Mouse (Mus musculus): ENCODE measurements around the gene Cpeb4. TPM values are rescaled to one million over a fixed set of nuclear protein-coding genes. Genes with fewer than 3 reads are reported as not detected.

Gene Cpeb4
- polyA plus RNA-seq, 1 experiment from 2014 or later, result 5.4 TPM

DNA sequence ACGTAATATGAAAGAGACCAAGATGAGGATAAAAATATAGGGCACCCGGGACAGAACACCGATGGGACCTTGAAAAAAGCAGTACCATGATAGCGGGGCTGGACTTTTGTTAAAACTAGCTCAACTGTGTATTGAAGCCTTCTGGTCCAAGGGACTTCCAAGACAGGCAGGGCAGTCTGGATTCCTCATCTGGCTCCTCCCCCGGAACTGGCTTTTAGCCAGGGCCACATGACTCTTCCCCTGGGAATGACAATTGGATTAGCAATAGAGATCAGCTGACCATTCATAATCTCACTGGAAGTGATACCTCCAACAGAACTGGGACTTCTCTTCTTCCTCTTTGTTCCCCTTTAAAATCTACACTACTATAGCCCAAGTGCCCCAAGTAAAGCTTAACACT lies 21.0 kb upstream of the Cpeb4 start:
- Histone ChIP-seq H3K9me3 (no peaks in the 10 kb centered on the region), H3K36me3 (no peaks in the 10 kb centered on the region), H3K4me1 (peaks cover 4% of the 10 kb centered on the region; the same call in 1 of the 2 replicates), H3K4me3 (no peak overlapping the region), H3K27me3 (ENCODE audit: insufficient read depth, poor library complexity, severe bottlenecking) (no peaks in the 10 kb centered on the region), H3K27ac (no peak overlapping the region)
- DNase-seq (ENCODE audit: low spot score), result peak; percentile 51
- WGBS, result 81% methylated on average over 5 of the region's 5 CpGs

DNA sequence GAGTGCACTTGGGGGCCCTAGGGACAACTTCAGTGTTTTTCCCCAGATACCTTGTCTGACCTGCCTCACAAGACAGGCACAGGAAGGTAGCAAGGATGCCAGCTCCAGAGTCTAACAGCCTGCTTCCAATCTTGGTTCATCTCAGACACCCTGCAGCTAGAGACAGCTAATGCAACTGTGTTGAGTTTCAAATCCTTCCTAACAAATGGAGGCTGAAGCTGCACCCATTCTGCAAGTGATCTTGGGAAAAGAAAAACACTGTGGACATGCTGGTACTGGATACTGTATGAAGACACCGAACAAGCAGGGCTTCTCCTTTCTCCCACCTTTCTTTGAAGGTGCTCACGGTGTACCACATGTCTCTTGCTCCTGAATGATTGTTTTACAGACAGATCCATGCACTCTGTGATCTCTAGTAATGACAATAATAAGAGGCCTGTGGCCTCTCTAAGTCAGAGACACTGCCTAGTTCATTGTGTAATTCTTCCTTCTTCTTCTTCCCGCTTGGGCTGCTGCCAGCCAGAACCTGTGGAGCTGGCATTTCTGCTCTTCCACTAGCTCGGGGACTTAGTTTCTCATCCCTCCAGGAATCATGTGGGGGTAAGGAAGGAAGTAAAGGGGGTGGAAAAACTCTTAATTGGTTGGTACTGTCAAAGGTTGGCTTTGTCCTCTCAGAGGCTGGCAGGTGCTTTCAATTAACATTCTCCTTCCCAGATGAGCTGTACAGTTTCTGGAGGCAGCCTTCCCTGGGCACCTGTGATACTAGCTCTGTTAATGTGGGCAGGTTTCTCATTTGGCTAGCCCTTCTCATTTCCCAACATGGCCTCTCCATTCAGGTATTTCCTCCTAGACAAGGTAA lies 20.1 kb upstream of the Cpeb4 start:
- Histone ChIP-seq H3K9me3 (no peaks in the 10 kb centered on the region), H3K27me3 (ENCODE audit: insufficient read depth, poor library complexity, severe bottlenecking) (no peaks in the 10 kb centered on the region), H3K4me1 (peaks cover 4% of the 10 kb centered on the region; the same call in 1 of the 2 replicates), H3K36me3 (no peaks in the 10 kb centered on the region), H3K4me3 (no peak overlapping the region), H3K27ac (no peak overlapping the region)
- WGBS, result 82% methylated on average over 4 of the region's 4 CpGs
- peak; percentile 51 for DNase-seq (ENCODE audit: low spot score)

DNA sequence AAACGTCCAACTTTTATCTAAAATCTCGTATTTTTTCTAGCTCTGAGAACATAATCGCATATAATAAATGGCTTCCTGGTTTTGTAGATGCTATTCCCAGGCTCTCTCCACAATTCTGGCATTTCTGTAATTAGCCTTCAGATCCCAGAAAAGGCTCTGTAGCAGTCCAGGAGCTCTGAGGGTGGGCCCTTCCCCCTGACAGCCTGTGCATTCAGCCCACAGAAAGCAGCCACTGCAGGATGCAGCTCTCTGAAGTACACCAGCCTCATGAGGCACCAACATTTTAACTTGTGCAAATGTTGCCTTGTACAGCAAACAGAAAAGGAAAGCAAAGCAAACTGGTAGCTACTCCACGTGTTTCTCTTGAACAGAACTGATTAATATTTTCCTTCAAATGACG lies 17.1 kb upstream of the Cpeb4 start:
- 76% methylated on average over 5 of the region's 5 CpGs for WGBS
- H3K36me3 ChIP-seq, result no peaks in the 10 kb centered on the region
- H3K4me3 ChIP-seq, result no peak overlapping the region
- DNase-seq (ENCODE audit: low spot score), result no peak
- no peak overlapping the region for H3K27ac ChIP-seq
- H3K9me3 ChIP-seq, result no peaks in the 10 kb centered on the region
- peaks cover 4% of the 10 kb centered on the region; the same call in 1 of the 2 replicates for H3K4me1 ChIP-seq
- no peaks in the 10 kb centered on the region for H3K27me3 ChIP-seq (ENCODE audit: insufficient read depth, poor library complexity, severe bottlenecking)

DNA sequence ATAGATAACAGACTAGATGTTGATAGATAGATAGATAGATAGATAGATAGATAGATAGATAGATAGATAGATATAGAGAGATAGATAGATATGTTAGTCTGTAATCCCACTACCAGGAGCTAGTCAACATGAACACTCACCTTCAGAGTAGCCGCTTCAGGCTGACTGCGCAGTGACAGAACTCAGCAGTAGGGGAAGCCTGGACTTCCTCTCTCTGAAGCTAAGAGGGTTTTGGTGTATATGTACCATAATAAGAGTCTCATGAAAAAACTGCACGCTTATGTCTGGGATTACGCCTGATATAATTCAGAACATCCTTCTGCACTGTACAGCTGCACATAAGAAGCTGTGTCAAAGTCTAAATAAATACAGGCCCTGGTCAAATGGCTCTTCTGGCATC lies 14.5 kb upstream of the Cpeb4 start:
- DNase-seq (ENCODE audit: low spot score), result no peak
- no peak overlapping the region for H3K4me3 ChIP-seq
- H3K9me3 ChIP-seq, result no peaks in the 10 kb centered on the region
- H3K4me1 ChIP-seq, result no peaks in the 10 kb centered on the region
- no peaks in the 10 kb centered on the region for H3K36me3 ChIP-seq
- no peak overlapping the region for H3K27ac ChIP-seq
- WGBS, result 91% methylated on average over 4 of the region's 4 CpGs
- H3K27me3 ChIP-seq (ENCODE audit: insufficient read depth, poor library complexity, severe bottlenecking), result no peaks in the 10 kb centered on the region

DNA sequence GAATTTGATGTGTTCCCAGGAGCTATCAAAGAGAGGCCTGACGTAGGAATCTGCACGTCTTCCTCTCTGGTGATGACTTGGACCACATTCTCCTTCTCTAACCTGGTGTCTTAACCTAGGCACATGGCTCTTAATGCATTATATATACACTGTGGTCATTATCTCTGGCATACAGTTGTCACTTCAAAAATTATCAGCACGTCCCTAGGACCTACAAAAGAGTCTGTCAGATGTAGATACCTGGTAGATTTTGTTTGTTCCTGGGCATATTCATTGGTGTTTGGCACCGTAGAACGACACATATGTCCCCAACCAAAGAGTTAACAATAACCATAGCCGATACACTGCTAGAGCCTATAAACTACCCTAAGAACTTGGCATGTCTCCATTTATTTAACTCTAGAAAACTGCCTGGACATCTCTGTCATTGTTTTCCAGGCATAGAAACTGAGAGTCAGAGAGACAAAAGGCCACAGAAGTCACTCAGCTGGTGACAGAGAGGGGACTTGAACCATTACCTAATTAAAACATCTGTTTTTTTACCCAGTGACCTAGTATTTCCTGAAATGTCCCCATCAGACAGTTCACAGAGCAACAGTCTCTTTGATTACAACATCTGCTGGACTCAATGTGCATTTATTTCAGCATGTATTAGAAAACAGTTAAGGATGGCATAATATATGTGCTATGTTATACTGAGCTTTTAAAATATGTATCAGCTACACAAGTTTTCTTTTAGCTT lies 10.7 kb upstream of the Cpeb4 start:
- no peak for DNase-seq (ENCODE audit: low spot score)
- peak overlapping the region; percentile 31; the same call in 1 of the 2 replicates for H3K27ac ChIP-seq
- H3K9me3 ChIP-seq, result no peaks in the 10 kb centered on the region
- H3K4me1 ChIP-seq, result no peaks in the 10 kb centered on the region
- H3K4me3 ChIP-seq, result no peak overlapping the region
- WGBS, result 75% methylated on average over 6 of the region's 6 CpGs
- H3K36me3 ChIP-seq, result no peaks in the 10 kb centered on the region
- H3K27me3 ChIP-seq (ENCODE audit: insufficient read depth, poor library complexity, severe bottlenecking), result no peaks in the 10 kb centered on the region

DNA sequence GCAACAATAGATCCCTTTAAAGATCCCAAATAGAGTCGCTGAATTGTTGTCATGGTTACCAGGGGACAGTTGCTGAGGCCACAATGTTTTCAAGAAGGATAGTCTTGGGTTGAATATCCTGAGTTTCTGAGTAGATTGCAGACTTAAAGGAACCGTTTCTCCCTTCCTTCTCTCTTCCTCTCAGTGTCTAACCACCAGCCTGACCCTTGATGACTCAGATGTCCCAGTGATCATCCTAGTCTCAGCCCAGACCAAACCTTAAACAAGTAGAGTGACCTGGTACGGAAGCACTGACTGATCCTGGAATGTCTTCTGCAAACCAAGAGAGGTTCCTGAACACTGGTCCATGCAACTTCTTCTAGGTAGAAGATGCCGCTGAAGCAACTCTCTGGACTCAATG lies 4.0 kb upstream of the Cpeb4 start:
- DNase-seq (ENCODE audit: low spot score), result no peak
- no peaks in the 10 kb centered on the region for H3K36me3 ChIP-seq
- no peaks in the 10 kb centered on the region for H3K27me3 ChIP-seq (ENCODE audit: insufficient read depth, poor library complexity, severe bottlenecking)
- H3K4me1 ChIP-seq, result peaks cover 9% of the 10 kb centered on the region
- no peak overlapping the region for H3K4me3 ChIP-seq
- no peaks in the 10 kb centered on the region for H3K9me3 ChIP-seq
- 68% methylated on average over 4 of the region's 4 CpGs for WGBS
- H3K27ac ChIP-seq, result no peak overlapping the region

DNA sequence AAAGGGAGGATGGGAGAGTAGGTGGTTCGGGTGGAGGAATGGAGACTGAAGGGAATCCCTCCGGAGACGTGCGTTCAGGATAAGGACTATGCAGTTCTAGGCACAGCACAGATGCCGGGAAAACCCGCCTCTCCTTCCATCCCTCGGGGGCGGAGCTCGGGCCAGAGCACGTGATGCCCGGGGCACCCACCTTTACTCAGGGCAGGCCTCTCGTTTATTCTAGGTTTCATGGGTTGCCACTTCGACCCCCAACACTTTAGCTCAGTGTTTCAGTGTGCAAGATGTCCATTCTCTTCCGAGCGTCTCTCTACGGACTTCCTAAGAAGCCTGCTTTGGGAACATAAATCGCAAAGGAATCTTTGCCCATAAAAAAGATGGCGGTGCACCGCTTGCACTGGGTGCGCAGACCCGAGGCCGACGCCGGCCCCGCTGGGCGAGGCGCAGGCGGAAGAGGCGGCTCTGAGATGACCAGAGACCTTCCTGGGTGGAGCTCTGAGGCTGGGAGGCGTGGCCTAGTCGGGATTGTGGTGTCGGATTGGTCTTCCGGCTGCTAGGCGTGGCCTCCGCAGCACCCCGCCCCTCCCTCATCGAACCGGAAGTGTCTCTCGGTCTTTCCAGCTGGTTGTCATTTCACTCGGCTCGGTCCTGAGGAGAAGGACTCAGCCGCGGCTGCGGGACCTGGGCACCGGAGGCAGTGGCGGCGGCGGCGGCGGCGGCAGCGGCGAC lies 1.6 kb upstream of the Cpeb4 start:
- Histone ChIP-seq H3K4me1 (peaks cover 9% of the 10 kb centered on the region), H3K27me3 (ENCODE audit: insufficient read depth, poor library complexity, severe bottlenecking) (no peaks in the 10 kb centered on the region), H3K27ac (peak overlapping the region; percentile 97), H3K36me3 (no peaks in the 10 kb centered on the region), H3K9me3 (no peaks in the 10 kb centered on the region), H3K4me3 (peak overlapping the region; percentile 93)
- peak; percentile 99 for DNase-seq (ENCODE audit: low spot score)
- under 1% methylated on average over 53 of the region's 53 CpGs for WGBS

DNA sequence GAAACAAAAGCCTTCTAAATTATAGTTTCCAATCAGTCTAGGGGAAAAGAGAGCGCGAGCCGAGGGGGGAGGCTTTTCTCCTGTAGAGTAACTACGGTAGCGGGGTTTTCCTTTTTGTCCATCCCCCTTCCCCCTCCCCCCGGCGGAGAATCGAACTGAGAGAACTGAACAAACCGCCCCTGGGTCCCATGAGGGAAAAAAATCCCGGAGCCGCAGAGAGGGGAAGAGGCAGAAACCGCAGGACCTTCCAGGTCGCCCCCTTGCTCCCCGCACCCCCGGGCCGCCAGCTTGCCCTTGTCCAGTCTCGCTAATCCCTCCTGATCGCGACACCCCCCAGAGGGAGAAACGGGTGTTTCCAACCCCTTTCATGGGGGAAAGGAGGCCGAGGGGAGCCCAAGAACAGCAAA lies 873 bp upstream of the Cpeb4 start:
- Histone ChIP-seq H3K4me1 (peaks cover 9% of the 10 kb centered on the region), H3K27ac (peak overlapping the region; percentile 97), H3K9me3 (no peaks in the 10 kb centered on the region), H3K36me3 (no peaks in the 10 kb centered on the region), H3K27me3 (ENCODE audit: insufficient read depth, poor library complexity, severe bottlenecking) (no peaks in the 10 kb centered on the region), H3K4me3 (peak overlapping the region; percentile 93)
- peak; percentile 81 for DNase-seq (ENCODE audit: low spot score)
- WGBS, result under 1% methylated on average over 18 of the region's 21 CpGs

DNA sequence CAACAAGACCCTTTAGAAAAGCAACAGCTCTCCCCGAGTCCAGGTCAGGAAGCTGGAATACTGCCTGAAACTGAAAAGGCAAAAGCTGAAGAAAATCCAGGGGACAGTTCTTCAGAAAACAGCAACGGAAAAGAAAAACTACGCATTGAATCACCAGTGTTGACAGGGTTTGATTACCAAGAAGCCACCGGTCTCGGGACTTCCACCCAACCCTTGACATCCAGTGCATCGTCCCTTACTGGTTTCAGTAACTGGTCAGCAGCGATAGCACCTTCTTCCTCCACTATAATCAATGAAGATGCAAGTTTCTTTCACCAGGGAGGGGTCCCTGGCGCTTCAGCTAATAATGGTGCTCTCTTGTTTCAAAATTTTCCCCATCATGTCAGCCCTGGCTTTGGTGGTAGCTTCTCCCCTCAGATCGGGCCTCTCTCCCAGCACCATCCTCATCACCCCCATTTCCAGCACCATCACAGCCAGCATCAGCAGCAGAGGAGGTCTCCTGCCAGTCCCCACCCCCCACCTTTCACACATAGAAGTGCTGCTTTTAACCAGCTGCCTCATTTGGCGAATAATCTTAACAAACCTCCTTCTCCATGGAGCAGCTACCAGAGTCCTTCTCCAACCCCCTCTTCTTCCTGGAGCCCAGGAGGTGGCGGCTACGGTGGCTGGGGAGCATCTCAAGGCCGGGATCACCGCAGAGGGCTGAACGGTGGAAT lies 693 bp downstream of the Cpeb4 start:
- 28% methylated on average over 15 of the region's 15 CpGs for WGBS
- Histone ChIP-seq H3K36me3 (peaks cover 2% of the 10 kb centered on the region; the same call in 1 of the 2 replicates), H3K9me3 (no peaks in the 10 kb centered on the region), H3K4me1 (peaks cover 9% of the 10 kb centered on the region), H3K4me3 (peak overlapping the region; percentile 93), H3K27ac (peak overlapping the region; percentile 85), H3K27me3 (ENCODE audit: insufficient read depth, poor library complexity, severe bottlenecking) (no peaks in the 10 kb centered on the region)
- DNase-seq (ENCODE audit: low spot score), result no peak

DNA sequence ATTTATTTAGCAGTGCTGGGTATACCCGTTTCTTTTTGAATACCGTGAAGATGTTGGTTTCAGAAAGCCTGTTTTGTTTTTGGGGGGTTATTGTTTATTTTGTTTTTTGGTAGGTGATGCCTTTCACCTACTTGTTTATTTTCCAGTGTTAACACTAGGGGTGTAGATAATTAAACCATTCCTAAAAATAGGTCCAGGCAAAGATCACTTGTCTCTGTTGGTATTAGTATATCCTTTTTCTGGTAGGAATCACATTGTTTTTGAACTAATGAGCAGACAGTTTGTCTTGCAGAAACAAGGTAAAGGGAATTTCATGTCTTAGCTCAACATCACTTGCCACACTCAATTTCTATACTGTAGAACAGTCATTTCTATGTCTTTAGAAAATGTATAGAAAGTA lies 2.1 kb downstream of the Cpeb4 start:
- no peaks in the 10 kb centered on the region for H3K27me3 ChIP-seq (ENCODE audit: insufficient read depth, poor library complexity, severe bottlenecking)
- H3K4me1 ChIP-seq, result peaks cover 9% of the 10 kb centered on the region
- peaks cover 6% of the 10 kb centered on the region; the same call in 1 of the 2 replicates for H3K36me3 ChIP-seq
- peak overlapping the region; percentile 85; the same call in 1 of the 2 replicates for H3K27ac ChIP-seq
- peak overlapping the region; percentile 93 for H3K4me3 ChIP-seq
- no peak for DNase-seq (ENCODE audit: low spot score)
- no peaks in the 10 kb centered on the region for H3K9me3 ChIP-seq
- 61% methylated on average over 2 of the region's 2 CpGs for WGBS

DNA sequence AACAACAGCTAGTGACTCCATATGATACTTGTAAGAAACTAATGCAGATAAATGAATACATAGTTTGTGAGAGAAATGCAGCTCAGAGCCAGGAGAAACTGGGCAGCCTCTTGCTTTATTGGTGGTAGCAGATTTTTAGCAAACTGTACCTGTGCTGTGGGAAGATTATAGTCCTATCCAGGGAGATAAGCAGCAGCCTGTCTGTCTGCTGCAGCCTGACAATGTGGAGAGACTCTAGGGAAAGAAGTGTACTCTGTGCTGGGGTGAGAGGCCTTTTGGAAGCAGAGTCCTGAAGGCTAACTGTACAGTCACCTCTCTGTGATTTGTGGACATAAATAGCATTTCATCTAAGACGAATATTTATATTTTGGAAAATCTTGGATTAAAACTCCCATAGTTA lies 11.7 kb downstream of the Cpeb4 start:
- no peaks in the 10 kb centered on the region for H3K27me3 ChIP-seq (ENCODE audit: insufficient read depth, poor library complexity, severe bottlenecking)
- no peak overlapping the region for H3K4me3 ChIP-seq
- H3K4me1 ChIP-seq, result peaks cover 15% of the 10 kb centered on the region; the same call in 1 of the 2 replicates
- DNase-seq (ENCODE audit: low spot score), result no peak
- no peaks in the 10 kb centered on the region for H3K36me3 ChIP-seq
- H3K27ac ChIP-seq, result no peak overlapping the region
- 60% methylated on average over 1 of the region's 1 CpGs for WGBS
- no peaks in the 10 kb centered on the region for H3K9me3 ChIP-seq

DNA sequence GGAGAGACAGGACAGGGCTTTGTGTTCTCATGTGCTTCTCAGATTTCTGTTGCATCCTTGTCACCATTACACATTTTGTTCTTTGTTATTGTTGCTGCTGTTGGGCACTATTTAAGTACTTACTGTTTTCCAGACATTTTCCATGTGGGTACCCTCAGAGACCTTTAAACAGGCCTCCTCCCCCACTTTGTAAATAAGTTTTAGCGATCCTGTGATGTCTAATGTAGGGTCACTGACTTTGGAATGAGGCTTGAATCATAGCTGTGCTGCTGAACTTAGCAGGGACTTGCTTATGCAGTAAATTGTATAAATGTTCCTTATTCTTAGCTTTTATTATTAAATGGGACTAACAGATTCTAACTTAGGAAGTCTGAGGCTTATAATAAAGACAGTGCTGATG lies 13.8 kb downstream of the Cpeb4 start:
- no peak overlapping the region for H3K4me3 ChIP-seq
- no peaks in the 10 kb centered on the region for H3K27me3 ChIP-seq (ENCODE audit: insufficient read depth, poor library complexity, severe bottlenecking)
- no peak for DNase-seq (ENCODE audit: low spot score)
- no peak overlapping the region for H3K27ac ChIP-seq
- peaks cover 15% of the 10 kb centered on the region; the same call in 1 of the 2 replicates for H3K4me1 ChIP-seq
- peaks cover 6% of the 10 kb centered on the region; the same call in 1 of the 2 replicates for H3K36me3 ChIP-seq
- 82% methylated on average over 1 of the region's 1 CpGs for WGBS
- no peaks in the 10 kb centered on the region for H3K9me3 ChIP-seq

All from heart, embryonic 10.5 days (tissue).